Mouse (Mus musculus): Measurements from ENCODE around the gene Bik.
A peak's percentile ranks its signal among the peaks of the same experiment; 100 is the strongest.

The Bik gene

DNA sequence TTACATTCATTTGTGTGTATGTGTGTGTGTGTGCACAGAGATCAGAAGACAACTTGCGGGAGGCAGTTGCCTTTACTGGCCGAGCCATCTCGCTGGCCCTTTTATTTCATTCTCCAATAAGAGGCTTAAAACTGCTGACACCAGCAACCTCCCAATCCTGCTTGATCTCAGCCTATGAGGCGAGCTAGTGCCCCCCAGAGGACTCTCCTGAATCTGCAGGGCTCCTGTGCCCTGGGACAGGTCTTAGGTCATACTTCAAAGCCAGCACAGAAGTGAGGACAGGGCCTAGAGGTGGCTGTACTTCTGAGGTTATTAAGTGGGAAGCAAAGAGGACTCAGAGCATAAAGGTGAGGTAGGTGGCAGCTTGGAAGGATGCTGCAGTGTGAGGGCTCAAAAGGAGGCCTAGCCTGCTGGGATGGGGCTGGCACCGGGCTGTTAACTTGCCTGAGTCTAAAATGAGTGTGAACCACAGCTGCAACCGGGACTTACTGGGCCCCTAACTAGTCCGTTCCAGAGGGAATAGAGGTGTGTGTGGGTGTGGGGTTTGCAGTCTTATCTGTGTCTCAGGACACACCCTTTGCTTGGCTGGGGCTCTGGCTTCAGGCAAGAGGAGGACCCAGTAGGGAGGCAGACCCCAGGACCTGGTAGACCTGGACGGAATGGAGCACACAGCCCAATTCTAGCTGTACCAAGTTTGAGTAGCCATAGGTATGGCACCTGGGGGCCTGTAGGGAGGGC lies 56.9 kb downstream of the Bik start:
- peak; percentile 72 for DNase-seq (ENCODE audit: low read depth, low spot score)

DNA sequence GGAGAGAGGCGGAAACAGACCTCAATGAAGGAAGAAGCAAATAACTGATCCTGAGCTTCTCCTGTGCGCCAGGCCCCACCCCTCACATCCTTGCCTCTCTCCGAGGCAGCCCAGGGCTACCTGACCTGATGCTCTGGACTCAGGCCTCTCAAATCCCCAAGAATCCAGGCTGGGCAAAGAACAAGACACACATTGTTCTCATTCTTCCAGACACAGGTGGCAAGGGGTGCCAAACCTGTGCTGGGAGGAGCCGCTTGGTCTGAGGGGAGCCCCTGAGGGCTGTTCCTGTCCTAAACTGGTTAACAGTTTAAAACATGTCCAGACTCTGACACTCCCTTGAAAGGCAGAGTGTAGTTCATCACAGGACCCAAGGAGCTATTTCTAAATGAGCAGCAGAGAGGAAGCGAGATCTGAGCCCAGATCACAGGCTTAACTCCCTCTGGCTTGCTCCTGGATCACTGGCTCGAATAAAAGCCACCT lies 58.1 kb downstream of the Bik start:
- no peak for DNase-seq (ENCODE audit: low read depth, low spot score)

GRCm38 (mm10) chr15:83590841-83591240 lies 64.2 kb downstream of the Bik start:
- no peak for DNase-seq (ENCODE audit: low read depth, low spot score)

DNA sequence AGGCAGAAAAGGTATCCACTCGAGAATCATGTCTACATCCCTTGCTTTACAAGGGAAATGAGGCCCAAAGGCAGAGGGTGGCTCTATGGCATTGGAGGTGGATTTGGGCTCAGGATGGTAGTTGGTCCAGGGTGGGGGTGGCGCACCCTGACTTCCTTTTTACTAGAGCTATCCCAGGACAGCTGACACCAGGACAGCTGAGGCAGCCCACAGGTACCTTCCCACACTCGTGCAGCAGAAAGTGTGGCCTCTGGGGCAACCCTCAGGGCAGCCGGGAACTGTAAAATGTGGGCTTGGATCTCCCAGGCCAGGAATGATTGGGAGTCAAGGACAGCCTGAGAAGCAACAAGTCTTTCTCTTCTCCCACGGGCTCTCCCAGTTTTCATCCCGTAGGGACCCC lies 65.1 kb downstream of the Bik start:
- no peak for DNase-seq (ENCODE audit: low read depth, low spot score)

- no peak for DNase-seq (ENCODE audit: low read depth, low spot score)
Measured at GRCm38 (mm10) chr15:83592260-83593188, 65.9 kb downstream of the Bik start.

GRCm38 (mm10) chr15:83593189-83593585 lies 66.5 kb downstream of the Bik start:
- DNase-seq (ENCODE audit: low read depth, low spot score), result no peak

GRCm38 (mm10) chr15:83593702-83594512 lies 67.2 kb downstream of the Bik start:
- peak; percentile 49 for DNase-seq (ENCODE audit: low read depth, low spot score)

Data from ZHBTc4 (cell line).